Mouse (Mus musculus): Measurements from ENCODE around the gene Ccr8. TPM values are rescaled to one million over a fixed set of nuclear protein-coding genes. Genes with fewer than 3 reads are reported as not detected.

Gene Ccr8
- polyA plus RNA-seq, 1 experiment from 2014 or later: not detected

DNA sequence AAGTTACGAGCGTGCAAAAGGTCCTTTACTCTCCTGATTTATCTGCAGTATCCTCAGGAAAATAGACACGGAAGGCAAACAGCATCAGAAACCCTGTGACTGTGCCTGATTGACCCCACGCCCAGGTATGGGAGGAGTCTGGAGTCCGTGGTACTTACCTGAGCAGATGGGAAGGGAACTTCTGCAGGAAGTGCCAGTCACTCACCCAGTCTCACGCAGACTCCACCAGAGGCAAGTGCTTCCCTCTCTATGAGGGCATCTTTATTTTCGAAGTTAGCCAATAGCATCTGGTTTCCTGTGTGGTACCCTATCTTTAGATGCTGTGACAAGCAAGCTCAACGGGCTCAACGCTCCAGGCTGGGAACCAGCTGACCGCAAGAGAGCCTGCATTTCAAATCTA lies 23.9 kb upstream of the Ccr8 start:
- Histone ChIP-seq H3K4me2 (ENCODE audit: low read depth) (no peak overlapping the region), H3K4me3 (ENCODE audit: low read depth, low read length) (no peak overlapping the region), H3K36me3 (ENCODE audit: control insufficient read depth, insufficient read depth, low read length) (no peaks in the 10 kb centered on the region), H3K9me3 (ENCODE audit: control insufficient read depth, low read length) (no peaks in the 10 kb centered on the region), H3K27me3 (ENCODE audit: control insufficient read depth, insufficient read depth, low read length) (no peaks in the 10 kb centered on the region), H3K4me1 (ENCODE audit: control insufficient read depth, insufficient read depth, low read length) (no peaks in the 10 kb centered on the region), H3K27ac (ENCODE audit: low read depth, low read length) (no peak overlapping the region), H3K9ac (ENCODE audit: low read length) (no peak overlapping the region)
- no peak for DNase-seq (ENCODE audit: low spot score)
- 65% methylated on average over 10 of the region's 10 CpGs for WGBS
- no peak for ATAC-seq (ENCODE audit: insufficient read depth, low FRiP score, low TSS enrichment)

DNA sequence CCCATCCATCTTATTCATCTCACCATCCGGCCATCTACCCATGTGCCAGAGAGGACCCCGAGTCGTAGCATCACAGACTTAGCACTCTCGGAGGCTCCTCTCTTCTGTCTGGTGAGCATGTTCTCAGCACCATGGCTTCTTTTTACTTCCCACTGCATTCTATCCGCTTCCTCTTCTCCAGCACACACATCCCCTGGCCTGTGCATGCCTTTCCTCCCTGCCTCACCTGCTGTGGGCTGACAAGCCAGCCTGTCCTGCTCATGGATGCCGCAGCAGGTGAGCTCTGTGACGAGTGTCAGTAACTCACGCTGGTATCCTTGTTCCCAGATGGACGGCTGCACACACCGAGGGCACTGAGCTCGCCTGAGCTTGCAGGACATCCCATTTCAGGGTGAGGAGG lies 22.1 kb upstream of the Ccr8 start, which contains the start of gene Cx3cr1:
TSS of gene Cx3cr1 (minus strand) at position 101 of the 400 bp plus-strand sequence.
- Histone ChIP-seq H3K27me3 (ENCODE audit: control insufficient read depth, insufficient read depth, low read length) (no peaks in the 10 kb centered on the region), H3K9me3 (ENCODE audit: control insufficient read depth, low read length) (no peaks in the 10 kb centered on the region)
- WGBS: 88% methylated on average over 11 of the region's 11 CpGs

DNA sequence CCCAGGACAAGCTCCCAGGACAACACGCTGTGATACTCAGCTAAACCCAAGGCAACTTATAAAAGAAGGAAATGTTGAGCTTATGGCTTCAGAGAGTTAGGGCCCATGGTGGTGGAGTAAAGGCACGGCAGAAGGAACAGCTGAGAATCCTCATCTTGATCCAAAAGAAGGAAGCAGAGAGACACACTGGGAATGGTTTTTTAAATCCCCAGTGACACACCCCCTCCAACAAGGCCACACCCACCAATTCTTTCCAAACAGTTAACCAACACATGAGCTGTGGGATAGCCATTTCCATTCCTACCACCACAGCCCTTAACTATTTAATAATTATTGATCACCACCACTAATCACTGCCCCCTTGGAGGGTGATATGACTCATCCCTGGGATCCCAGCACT lies 20.7 kb upstream of the Ccr8 start:
- ATAC-seq (ENCODE audit: insufficient read depth, low FRiP score, low TSS enrichment) (no peak), DNase-seq (ENCODE audit: low spot score) (no peak)
- 76% methylated on average over 2 of the region's 2 CpGs for WGBS
- Histone ChIP-seq H3K27ac (ENCODE audit: low read depth, low read length) (no peak overlapping the region), H3K9ac (ENCODE audit: low read length) (no peak overlapping the region), H3K4me2 (ENCODE audit: low read depth) (no peak overlapping the region), H3K36me3 (ENCODE audit: control insufficient read depth, insufficient read depth, low read length) (no peaks in the 10 kb centered on the region), H3K4me1 (ENCODE audit: control insufficient read depth, insufficient read depth, low read length) (no peaks in the 10 kb centered on the region), H3K9me3 (ENCODE audit: control insufficient read depth, low read length) (no peaks in the 10 kb centered on the region), H3K4me3 (ENCODE audit: low read depth, low read length) (no peak overlapping the region), H3K27me3 (ENCODE audit: control insufficient read depth, insufficient read depth, low read length) (no peaks in the 10 kb centered on the region)

More for the DNA sequence above, 22.1 kb upstream of the Ccr8 start, which contains the start of gene Cx3cr1:
- ATAC-seq (ENCODE audit: insufficient read depth, low FRiP score, low TSS enrichment): no peak
- Histone ChIP-seq H3K4me2 (ENCODE audit: low read depth) (no peak within 1 kb of the TSS), H3K9ac (ENCODE audit: low read length) (no peak within 1 kb of the TSS), H3K36me3 (ENCODE audit: control insufficient read depth, insufficient read depth, low read length) (no peaks in the 10 kb centered on the region), H3K4me3 (ENCODE audit: low read depth, low read length) (no peak within 1 kb of the TSS), H3K27ac (ENCODE audit: low read depth, low read length) (no peak within 1 kb of the TSS), H3K4me1 (ENCODE audit: control insufficient read depth, insufficient read depth, low read length) (no peaks in the 10 kb centered on the region)
- DNase-seq (ENCODE audit: low spot score): no peak

DNA sequence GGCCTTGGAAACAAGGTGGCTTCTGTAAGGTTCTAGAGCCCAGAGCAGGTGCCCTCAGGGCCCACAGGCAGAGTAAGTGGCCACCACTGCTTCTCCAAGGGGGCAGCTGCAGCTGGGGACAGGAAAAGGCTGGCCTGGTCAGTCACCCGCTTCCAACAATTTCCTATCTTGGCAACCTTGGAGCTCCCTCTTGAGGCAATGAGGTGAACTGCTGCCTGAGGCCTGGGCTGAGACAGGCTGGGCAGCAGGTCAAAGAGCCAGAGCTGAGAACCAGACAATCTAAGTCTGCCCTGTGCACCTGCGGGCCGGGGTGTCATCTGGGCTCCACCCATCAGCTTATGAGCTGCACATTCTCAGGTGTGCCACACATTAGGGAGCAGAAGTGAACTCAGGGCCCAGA lies 18.7 kb upstream of the Ccr8 start:
- Histone ChIP-seq H3K4me1 (ENCODE audit: control insufficient read depth, insufficient read depth, low read length) (no peaks in the 10 kb centered on the region), H3K27me3 (ENCODE audit: control insufficient read depth, insufficient read depth, low read length) (no peaks in the 10 kb centered on the region), H3K9ac (ENCODE audit: low read length) (no peak overlapping the region), H3K4me2 (ENCODE audit: low read depth) (no peak overlapping the region), H3K4me3 (ENCODE audit: low read depth, low read length) (no peak overlapping the region), H3K9me3 (ENCODE audit: control insufficient read depth, low read length) (no peaks in the 10 kb centered on the region), H3K36me3 (ENCODE audit: control insufficient read depth, insufficient read depth, low read length) (no peaks in the 10 kb centered on the region), H3K27ac (ENCODE audit: low read depth, low read length) (no peak overlapping the region)
- peak; percentile 82 for DNase-seq (ENCODE audit: low spot score)
- WGBS: 24% methylated on average over 3 of the region's 3 CpGs
- 0 out of 2 replicates have a peak, but pooled peaks have one; percentile 27 for ATAC-seq (ENCODE audit: insufficient read depth, low FRiP score, low TSS enrichment)

DNA sequence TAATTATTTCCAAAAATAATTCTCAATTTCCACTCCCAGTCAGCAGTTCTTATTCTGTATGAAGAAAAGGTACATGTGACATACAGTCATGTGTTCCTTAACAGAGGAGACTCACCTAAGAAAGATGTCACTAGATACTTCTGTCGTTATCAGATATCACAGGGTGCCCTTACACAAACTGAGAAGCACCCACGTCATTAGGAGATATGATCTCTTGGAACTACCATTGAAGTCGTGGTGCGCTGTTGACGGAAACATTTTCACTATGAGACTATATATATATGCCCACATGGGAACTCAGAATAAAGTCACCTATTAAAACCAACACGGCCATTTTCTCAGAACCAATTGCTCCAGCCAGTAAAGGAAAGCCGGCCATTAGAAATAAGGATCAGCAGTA lies 17.4 kb upstream of the Ccr8 start:
- no peak overlapping the region for H3K4me2 ChIP-seq (ENCODE audit: low read depth)
- ATAC-seq (ENCODE audit: insufficient read depth, low FRiP score, low TSS enrichment) (no peak), DNase-seq (ENCODE audit: low spot score) (no peak)
- H3K4me1 ChIP-seq (ENCODE audit: control insufficient read depth, insufficient read depth, low read length): no peaks in the 10 kb centered on the region
- 89% methylated on average over 7 of the region's 7 CpGs for WGBS
- H3K9ac ChIP-seq (ENCODE audit: low read length): no peak overlapping the region
- H3K36me3 ChIP-seq (ENCODE audit: control insufficient read depth, insufficient read depth, low read length): no peaks in the 10 kb centered on the region
- no peak overlapping the region for H3K27ac ChIP-seq (ENCODE audit: low read depth, low read length)
- H3K9me3 ChIP-seq (ENCODE audit: control insufficient read depth, low read length): no peaks in the 10 kb centered on the region
- H3K27me3 ChIP-seq (ENCODE audit: control insufficient read depth, insufficient read depth, low read length): no peaks in the 10 kb centered on the region
- no peak overlapping the region for H3K4me3 ChIP-seq (ENCODE audit: low read depth, low read length)

DNA sequence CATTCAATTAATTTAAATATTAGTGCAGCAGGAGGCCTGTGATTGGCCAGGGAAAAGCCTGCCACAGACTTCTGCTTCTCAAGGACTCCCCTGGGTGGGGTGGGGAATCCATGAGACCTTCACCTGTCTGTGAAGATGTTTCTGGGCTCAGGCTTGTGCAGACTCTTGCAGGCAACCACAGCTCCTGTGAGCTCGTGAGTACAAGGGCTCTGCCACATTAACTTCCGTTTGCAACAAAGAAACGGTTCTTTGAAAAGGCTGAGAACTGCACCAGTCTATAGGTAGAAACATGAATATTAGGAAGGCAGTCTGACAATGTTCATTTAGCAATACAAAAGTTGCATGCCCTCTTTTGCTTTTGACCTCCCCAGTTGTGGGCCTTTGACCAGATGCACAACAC lies 13.7 kb upstream of the Ccr8 start:
- ATAC-seq (ENCODE audit: insufficient read depth, low FRiP score, low TSS enrichment): no peak

DNA sequence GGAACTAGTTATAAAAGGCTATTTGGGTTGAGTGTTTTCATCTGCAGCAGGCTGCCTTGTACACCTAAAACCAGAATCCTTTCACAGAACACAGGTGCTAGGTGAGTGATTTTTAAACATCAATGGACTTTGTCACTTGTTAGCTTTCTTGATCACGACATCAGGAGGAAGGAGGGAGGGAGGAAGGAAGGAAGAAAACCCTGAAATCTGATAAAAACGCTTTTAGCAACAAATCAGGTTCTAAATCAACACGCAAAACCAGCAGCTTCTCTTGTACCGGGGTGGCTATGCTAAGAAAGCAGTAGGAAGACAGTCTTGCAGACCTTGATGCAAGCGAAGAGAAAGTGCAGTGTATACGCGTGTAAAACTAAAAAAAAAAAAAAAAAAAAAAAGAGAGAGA lies 12.0 kb upstream of the Ccr8 start:
- DNase-seq (ENCODE audit: low spot score) (no peak), ATAC-seq (ENCODE audit: insufficient read depth, low FRiP score, low TSS enrichment) (no peak)
- Histone ChIP-seq H3K9ac (ENCODE audit: low read length) (no peak overlapping the region), H3K4me2 (ENCODE audit: low read depth) (no peak overlapping the region), H3K9me3 (ENCODE audit: control insufficient read depth, low read length) (no peaks in the 10 kb centered on the region), H3K4me1 (ENCODE audit: control insufficient read depth, insufficient read depth, low read length) (no peaks in the 10 kb centered on the region), H3K36me3 (ENCODE audit: control insufficient read depth, insufficient read depth, low read length) (no peaks in the 10 kb centered on the region), H3K4me3 (ENCODE audit: low read depth, low read length) (no peak overlapping the region), H3K27ac (ENCODE audit: low read depth, low read length) (no peak overlapping the region), H3K27me3 (ENCODE audit: control insufficient read depth, insufficient read depth, low read length) (no peaks in the 10 kb centered on the region)
- 75% methylated on average over 7 of the region's 7 CpGs for WGBS

More for the DNA sequence above, 13.7 kb upstream of the Ccr8 start:
- H3K9ac ChIP-seq (ENCODE audit: low read length): no peak overlapping the region
- no peak for DNase-seq (ENCODE audit: low spot score)
- H3K4me2 ChIP-seq (ENCODE audit: low read depth): no peak overlapping the region
- H3K27ac ChIP-seq (ENCODE audit: low read depth, low read length): no peak overlapping the region
- no peaks in the 10 kb centered on the region for H3K27me3 ChIP-seq (ENCODE audit: control insufficient read depth, insufficient read depth, low read length)
- 89% methylated on average over 3 of the region's 3 CpGs for WGBS
- no peaks in the 10 kb centered on the region for H3K36me3 ChIP-seq (ENCODE audit: control insufficient read depth, insufficient read depth, low read length)
- H3K9me3 ChIP-seq (ENCODE audit: control insufficient read depth, low read length): no peaks in the 10 kb centered on the region
- H3K4me1 ChIP-seq (ENCODE audit: control insufficient read depth, insufficient read depth, low read length): no peaks in the 10 kb centered on the region
- no peak overlapping the region for H3K4me3 ChIP-seq (ENCODE audit: low read depth, low read length)

DNA sequence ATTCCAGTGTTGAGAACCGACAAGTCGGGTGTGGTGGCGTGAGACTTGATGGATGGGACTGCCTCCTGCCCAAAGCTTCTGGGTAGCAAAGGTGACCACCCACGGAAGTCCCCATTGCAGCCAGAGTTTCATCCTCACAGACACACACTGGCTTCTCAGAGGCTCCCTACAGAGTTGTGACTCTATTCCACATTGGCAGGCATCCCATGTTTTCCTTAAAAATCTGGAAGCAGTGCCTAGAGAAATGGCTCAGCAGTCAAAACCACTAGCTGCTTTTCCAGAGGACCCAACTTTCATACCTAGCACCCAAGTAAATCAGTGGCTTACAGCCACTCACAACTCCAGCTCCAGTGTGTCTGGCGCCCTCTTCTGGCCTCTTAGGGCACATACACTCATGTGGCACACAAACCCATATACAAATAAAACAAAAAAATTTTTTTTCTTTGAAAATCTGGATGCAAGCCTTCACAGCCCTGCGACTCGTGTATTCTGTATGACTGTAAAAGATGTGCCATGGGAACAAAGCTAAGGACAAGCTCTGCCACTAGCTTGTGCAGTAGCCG lies 11.3 kb upstream of the Ccr8 start:
- Histone ChIP-seq H3K27me3 (ENCODE audit: control insufficient read depth, insufficient read depth, low read length) (no peaks in the 10 kb centered on the region), H3K27ac (ENCODE audit: low read depth, low read length) (no peak overlapping the region), H3K4me3 (ENCODE audit: low read depth, low read length) (no peak overlapping the region), H3K9ac (ENCODE audit: low read length) (no peak overlapping the region), H3K36me3 (ENCODE audit: control insufficient read depth, insufficient read depth, low read length) (no peaks in the 10 kb centered on the region), H3K9me3 (ENCODE audit: control insufficient read depth, low read length) (no peaks in the 10 kb centered on the region), H3K4me2 (ENCODE audit: low read depth) (no peak overlapping the region), H3K4me1 (ENCODE audit: control insufficient read depth, insufficient read depth, low read length) (no peaks in the 10 kb centered on the region)
- ATAC-seq (ENCODE audit: insufficient read depth, low FRiP score, low TSS enrichment): no peak
- 88% methylated on average over 8 of the region's 8 CpGs for WGBS
- no peak for DNase-seq (ENCODE audit: low spot score)

DNA sequence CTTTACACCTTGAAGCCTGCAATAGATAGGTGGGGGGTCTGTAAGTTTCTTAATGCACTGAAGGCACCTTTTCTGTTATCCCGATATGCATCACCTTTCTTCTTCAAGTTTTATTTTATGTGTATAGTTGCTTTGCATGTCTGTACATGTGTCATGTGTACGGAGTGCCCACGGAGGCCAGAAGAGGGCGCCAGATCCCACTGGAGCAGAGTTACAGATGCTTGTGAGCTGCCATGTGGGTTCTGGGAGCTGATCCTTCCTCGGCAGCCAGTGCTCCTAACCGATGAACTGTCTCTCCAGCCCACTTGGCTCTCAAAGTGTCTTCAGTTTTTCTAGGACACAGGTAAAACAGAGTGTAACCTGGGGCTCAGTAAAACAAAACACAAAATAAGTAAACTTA lies 10.7 kb upstream of the Ccr8 start:
- no peaks in the 10 kb centered on the region for H3K27me3 ChIP-seq (ENCODE audit: control insufficient read depth, insufficient read depth, low read length)
- no peaks in the 10 kb centered on the region for H3K9me3 ChIP-seq (ENCODE audit: control insufficient read depth, low read length)
- no peaks in the 10 kb centered on the region for H3K36me3 ChIP-seq (ENCODE audit: control insufficient read depth, insufficient read depth, low read length)
- H3K27ac ChIP-seq (ENCODE audit: low read depth, low read length): no peak overlapping the region
- ATAC-seq (ENCODE audit: insufficient read depth, low FRiP score, low TSS enrichment) (no peak), DNase-seq (ENCODE audit: low spot score) (no peak)
- no peak overlapping the region for H3K9ac ChIP-seq (ENCODE audit: low read length)
- no peak overlapping the region for H3K4me2 ChIP-seq (ENCODE audit: low read depth)
- WGBS: 73% methylated on average over 6 of the region's 6 CpGs
- H3K4me3 ChIP-seq (ENCODE audit: low read depth, low read length): no peak overlapping the region
- no peaks in the 10 kb centered on the region for H3K4me1 ChIP-seq (ENCODE audit: control insufficient read depth, insufficient read depth, low read length)
